Mouse (Mus musculus): ENCODE data around the gene Rab26.

GRCm38 (mm10) chr17:24507129-24507664 lies 26.8 kb downstream of the Rab26 start:
- TF ChIP-seq TCF12 (IDR thresholded peaks at IDR 0.05; ENCODE audit: low read depth, low read length) (no peak), RCOR1 (conservative IDR thresholded peaks at IDR 0.05; ENCODE audit: low read depth, low read length) (no peak)
